Mouse (Mus musculus) megakaryocyte-erythroid progenitor cell, adult 5-6 weeks (primary cell): Measurements from ENCODE around the gene Scarf1. TPM values are rescaled to one million over a fixed set of nuclear protein-coding genes. Genes with fewer than 3 reads are reported as not detected.

Experiments used
- ATAC-seq: replicated peaks from 2 replicates; pipeline ENCODE4 v1.8.0; 2016; ENCODE audit warnings: mild to moderate bottlenecking, inconsistent platforms; ENCODE audit not compliant: severe bottlenecking, poor library complexity, low FRiP score, low TSS enrichment
- total RNA-seq, 2 experiments: library from RNA; stranded (forward) in 1 of 2; stranded (reverse) in 1 of 2; fragments of 200-1000, 215-1000 nt in 1 of 2; fragments of >200 nt in 1 of 2; fragmentation: Nextera tagmentation in 1 of 2; gene quantifications; 2 replicates each; pipeline ENCODE4 v1.2.3; 2014 to 2017

Scarf1 gene
- total RNA-seq, 2 experiments from 2014 or later, result not detected

DNA sequence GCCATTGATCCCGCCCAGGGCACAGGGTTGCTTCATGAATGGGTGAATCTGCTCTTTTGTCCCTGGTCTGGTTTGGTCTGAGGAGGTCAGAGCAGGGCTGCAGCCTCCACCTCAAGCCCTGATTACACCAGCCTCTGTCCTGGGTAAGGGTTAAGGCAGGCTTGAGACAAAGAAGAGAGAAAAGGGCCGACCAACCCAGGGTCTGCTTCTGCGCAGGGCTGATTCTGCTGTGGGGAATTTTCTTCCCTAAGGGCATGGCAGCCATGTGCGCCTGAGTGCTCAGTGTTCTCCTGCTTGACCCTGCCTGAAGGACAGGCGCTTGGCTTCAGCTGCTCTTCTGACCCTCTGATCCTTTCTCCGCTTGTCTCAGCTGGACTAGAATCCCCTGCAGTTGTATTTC, 43.8 kb downstream of the Scarf1 start:
- ATAC-seq, result no peak

DNA sequence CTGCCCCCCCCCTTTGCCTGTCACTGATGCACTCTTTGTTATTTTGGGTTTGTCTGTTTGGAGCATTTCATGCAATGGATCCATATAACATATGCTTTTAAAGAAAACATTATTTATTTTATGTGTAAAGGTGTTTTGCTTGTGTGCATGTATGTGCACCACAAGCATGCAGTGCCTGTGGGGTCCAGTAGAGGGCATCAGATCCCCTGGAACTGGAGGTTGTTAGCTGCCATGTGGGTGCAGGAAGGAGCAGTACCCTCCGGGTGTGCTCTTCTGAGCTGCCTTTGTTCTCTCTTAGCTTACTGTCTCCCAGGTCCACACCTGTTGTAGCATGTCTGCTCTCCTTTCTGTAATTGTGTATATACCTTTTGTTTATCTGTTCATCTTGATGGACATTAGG, 44.8 kb downstream of the Scarf1 start:
- ATAC-seq, result no peak

DNA sequence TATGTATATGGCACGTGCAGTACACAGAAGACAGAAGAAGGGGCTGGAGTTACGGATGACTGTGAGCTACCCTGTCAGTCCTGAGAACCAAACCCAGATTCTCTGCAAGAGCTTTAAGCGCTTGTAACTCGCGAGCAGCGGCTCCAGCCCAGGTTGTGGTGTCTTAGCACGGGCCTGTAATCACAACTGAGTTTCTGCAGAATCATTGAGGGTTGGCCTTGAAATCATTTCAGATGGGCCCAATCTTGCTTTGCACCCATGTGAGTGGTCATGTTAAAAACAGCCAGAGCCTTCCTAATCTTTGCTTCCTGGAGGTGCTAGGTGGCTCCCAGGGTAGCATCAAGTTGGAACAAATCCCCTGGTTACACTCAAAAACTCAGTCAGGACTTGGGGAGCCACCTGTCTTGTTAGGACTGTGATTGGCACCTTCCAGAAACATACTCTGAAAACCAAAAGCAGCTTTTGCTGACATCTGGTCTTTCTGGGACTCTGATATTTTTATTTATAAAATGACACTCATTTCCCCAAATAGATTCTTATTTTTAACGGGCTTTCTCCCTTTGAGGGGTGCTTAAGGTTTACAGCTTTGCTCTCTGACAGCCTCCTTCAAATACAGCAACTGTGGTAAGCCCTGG, 46.6 kb downstream of the Scarf1 start:
- 0 out of 2 replicates have a peak, but pooled peaks have one; percentile 42 for ATAC-seq

DNA sequence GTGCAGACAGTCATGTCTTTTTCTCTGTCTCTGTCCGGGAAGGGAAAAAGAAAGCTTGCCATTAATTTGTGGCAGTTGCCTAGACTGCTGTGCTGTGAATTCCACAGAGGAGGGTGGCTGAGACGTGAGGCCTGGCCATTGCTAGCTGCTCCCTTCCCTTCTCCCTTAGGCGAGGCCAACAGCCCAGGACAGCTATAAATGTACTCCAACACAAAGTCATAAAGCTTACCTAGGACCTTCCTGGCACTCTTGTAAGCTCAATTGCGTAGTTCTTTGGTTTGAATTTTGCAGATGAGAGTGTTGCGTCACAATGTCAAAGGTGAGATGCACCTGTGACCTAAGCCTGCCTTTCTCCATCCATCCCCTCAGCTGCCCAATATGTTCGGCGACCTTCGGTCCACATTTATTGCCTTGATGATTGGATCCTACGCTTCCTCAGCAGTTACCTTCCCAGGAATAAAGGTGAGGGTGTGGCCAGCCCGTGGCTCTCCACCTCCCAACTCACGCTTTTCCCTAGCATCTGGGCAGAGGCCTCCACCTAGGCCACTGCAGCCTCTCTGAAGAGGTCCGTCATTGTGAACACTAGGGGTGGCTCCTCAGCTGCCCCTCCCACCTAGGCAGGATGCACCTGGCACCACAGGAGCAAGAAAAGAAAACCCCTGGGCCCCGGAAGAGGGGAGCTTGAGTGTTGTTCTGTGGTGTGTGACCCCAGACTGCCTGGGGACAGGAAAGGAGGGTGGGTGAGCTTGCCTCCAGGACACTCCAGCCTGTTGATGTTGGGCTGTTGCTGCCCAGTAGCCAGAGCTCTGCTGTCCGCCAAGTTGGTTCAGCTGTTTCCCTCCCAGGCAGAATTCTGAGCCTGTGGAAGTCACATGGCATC, 47.4 kb downstream of the Scarf1 start:
- no peak for ATAC-seq

DNA sequence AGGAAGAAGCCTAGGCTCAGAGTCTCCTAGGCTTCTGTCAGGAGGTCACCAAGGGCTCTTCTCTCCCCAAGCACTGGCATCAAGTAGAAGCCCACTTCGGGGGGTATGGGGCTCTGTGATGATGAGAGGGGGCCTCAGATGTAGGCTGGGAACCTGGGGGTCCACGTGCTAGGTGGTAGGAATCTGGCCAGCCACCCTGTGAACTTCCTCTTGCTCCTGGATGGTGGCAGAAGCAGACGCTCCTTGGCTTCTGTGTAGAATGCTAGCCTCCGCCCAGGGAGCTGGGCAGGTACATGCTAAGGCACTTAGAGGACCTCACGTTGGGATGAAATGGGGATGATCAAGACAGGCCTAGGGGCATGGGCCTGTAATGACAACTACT, 48.1 kb downstream of the Scarf1 start:
- ATAC-seq, result no peak

DNA sequence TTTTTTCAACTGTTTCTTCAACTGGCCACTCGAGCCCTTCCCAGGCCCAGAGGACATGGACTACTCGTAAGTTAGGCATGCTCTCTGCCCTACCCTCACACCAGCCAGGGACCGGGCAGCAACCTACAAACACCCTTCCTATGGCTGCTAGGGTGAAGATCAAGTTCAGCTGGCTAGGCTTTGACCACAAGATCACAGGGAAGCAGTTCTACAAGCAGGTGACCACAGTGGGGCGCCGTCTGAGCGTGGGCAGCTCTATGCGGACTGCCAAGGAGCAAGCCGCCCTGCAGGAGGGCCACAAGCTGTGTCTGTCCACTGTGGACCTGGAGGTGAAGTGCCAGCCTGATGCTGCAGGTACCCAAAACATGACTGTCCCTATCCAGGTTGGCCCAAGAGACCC, 49.5 kb downstream of the Scarf1 start:
- no peak for ATAC-seq

DNA sequence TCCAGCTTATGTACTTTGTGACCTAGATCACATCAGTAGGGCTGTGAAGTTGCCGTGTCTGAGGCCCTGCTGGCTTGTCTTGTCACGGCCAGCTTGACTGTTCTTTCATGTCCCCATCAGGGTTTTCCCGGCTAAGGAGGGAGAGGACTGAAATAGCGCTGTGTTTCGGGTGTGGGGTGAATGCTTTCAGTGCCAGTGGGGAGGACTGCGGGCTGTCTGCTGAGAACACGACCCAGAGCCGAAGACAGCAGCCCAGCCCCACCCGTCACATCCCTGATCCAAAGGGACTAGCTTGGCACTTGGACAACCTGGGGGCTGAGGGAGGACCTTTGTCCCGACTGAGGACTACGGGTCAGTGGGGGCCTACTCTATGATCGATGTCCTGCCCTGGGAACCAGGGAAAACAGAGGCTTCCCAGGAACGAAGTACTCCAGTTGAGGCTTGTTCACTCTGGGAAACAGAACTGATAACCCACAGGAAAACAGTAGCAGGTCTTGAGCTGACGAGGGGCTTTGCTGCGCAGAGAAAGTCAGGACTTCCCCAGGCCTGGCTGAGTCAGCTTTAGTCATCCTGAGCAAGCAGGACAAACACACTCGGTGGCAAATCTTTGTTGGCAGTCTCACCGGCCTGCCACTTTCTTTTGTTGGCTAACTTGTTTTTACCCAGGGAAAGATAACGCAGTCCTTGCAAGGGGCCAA, 50.7 kb downstream of the Scarf1 start:
- no peak for ATAC-seq

DNA sequence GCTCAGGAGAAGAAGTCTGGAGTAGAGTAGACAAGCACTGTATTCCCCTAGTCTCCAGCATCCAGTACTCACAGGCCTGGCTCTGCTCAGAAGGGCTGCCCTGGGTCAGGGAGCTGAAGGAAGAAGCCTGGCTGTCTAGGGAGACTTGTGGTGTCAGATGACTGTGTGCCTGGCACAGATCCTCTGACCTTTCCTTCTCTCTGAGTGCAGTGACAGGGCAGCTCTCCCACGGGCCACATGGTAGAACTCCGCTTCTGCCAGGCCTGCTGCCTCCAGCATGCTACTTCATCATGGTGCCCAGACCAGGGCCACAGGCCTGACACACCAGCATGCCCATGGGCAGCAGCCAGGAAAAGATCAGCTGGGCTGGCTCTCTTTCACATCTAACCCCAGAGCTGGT, 52.5 kb downstream of the Scarf1 start:
- no peak for ATAC-seq

DNA sequence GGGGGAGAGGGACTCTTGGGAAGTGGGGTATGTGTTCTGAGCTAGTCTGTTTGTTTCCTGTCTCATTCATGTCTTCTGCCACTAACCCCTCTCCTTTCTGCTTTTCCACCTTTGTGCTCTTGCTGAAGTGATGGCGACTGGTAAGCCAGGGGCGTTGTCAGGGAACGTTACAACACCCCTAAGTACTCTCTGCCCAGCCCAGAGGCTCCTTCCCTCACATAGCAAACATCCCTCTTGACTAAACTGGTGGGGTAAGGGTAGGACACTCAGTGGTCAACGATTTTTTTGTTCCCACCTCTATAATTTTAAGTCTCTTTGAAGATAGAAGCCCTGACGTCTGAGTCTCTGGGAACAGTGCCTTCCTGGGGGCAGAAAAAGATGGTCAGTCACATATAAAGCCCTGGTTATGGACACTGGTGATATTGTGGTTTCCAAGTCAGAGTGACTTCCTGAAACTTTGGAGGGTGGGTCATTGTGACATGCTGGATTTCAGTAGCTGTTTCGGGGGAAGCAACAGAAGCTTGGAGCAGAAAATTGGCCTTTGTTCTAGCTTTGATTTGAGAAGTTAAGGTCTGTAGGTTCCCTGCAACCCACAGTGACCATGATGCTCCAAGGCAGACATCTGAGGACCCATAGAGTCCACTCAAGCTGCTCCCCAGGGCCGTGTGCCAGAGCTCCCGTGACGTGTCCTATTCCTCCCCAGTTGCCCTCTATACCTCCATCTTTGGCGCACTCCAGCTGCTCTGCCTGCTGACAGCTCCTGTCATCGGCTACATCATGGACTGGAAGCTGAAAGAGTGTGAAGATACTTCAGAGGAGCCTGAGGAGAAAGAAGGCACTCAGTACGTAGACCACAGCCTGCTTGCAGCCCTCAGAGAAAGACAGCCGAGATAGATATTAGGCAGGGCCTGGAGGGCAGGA, 53.2 kb downstream of the Scarf1 start:
- no peak for ATAC-seq

DNA sequence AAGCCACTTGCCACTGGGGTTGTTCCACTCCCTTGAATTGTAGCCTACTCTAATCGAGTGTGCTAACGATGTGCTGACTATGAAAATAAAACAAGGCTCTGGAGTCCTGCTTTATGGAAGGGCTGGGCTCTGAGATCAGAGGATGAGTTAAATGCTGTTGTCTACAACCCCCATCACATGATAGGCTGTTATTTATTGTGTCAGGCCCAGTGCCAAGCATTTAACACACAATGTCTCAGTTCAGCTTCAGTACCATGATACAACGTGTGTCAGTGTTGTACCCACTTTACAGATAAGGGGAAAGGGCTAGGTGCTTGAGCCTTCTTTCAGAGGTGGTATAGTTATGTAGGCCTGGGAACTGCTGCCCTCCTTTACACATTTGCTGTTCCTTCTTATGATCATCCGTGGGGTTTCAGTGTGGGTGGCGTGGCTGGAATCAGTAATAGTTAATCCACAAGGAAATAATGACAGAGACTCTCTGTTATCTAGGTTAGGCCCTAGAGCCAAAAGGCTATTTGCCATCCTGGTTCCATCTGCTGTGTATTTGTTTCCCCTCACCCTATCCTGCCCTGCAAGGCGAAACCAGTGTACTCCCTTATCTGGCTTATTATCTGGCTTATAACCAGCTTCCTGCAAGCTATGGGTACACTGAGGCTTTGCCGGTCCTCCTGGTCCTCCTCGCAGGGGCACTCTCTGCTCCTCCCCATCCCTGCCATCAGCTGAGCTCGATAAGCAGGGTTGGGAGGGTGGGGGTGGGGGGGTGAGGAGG, 54.2 kb downstream of the Scarf1 start:
- ATAC-seq, result no peak

DNA sequence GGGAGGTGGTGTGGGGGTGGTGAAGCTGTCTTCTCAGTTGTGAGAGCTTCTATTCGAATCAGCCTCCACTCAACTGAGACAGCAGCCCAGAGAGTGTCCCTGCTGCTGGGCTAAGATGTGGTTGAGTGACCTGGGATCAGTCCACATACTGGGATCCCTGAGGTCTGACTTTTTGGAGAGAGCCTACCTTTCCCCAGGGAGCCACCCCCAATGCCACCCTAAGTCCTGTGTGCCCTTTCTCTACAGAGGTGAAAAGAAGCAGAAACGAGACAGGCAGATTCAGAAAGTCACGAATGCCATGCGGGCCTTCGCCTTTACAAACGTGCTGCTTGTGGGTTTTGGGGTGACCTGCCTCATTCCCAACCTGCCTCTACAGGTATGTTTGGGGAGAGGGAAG, 54.8 kb downstream of the Scarf1 start:
- ATAC-seq, result no peak

DNA sequence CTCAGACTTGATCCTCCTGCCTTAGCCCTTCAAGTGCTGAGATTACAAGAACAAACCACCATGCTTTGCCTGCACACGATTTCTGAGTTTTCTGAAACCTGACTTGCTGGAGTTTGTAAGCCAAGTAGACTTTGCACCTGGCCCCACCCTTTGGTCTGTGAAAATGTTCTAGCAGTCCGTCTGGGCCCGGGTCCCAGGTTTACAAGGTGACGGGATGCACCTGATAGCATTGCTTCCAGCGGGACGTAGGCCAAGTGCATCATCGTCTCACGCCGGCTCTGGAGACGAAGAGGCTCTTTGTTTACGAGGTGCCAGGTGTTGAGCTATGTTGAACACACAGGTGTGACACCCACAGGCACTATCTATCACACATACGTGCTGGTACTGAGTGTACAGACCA, 55.6 kb downstream of the Scarf1 start:
- no peak for ATAC-seq

DNA sequence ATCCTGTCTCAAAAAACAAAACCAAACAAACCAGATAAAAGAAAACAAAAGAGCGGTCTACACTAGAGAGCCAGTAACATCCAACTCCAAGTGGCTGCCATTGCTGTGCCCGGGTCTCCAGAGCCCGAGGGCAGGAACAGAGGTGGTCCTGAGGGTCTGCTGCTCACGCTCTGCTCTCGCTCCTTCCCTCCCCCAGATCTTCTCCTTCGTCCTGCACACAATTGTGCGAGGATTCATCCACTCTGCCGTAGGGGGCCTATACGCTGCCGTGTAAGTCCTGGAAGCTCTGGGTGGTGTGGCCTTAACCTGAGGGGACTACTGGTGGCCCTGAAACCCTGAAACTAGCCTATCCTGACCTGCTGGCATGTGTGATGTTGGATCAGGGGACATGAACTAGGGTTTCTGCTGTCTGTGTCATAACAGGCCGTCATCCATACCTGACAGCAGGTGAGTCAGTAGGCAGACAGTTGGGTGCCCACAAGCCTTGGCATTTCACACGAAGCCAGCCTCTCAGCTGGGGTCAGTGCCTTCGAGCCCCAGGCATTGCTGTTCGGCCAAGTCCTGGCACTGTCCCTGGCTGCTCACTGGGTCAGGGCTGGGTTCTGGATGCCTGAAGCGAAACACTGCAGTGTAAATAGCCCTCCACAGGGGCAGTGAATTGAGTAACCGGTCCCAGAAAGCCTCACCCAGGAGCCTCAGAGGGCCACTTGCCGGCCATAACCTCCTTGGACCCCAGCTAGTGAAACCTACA, 57.2 kb downstream of the Scarf1 start:
- no peak for ATAC-seq

DNA sequence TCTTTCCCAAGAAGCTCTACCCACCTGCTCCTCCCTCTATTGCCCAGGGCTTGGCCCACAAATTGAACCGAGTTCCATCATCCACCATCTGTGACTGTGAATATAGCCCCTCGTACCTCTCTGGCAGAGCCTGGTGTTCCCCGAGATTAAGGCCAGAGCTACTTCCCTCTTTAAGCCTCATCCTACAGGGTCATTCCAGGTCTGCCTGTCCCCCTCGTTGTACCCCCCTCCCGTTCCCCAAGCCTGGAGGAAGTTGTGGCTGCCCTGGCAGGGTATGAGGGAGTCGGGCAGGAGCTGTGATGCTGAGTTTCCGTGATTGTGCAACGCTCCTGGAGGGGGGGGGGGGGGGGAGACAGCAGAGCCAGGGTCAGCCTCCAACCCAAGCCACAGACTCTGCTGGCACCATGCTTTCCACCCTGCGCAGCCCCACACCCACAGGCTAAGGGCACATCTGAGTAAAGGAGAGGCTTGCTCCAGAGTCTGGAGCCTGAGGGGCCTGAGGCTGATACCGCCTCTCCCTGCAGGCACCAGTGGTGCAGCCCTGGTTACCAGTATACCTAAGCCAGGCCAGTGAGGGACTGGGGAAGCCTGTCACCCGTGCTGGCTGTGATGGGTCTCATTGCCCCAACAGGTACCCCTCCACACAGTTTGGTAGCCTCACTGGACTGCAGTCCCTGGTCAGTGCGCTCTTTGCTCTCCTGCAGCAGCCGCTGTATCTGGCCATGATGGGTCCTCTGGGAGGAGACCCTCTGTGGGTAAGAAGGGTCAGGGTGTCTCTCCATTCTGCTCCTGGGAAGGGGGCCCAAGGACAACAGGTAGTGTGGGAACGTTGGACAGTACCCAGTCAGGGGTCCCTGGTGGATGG, 58.0 kb downstream of the Scarf1 start:
- no peak for ATAC-seq

DNA sequence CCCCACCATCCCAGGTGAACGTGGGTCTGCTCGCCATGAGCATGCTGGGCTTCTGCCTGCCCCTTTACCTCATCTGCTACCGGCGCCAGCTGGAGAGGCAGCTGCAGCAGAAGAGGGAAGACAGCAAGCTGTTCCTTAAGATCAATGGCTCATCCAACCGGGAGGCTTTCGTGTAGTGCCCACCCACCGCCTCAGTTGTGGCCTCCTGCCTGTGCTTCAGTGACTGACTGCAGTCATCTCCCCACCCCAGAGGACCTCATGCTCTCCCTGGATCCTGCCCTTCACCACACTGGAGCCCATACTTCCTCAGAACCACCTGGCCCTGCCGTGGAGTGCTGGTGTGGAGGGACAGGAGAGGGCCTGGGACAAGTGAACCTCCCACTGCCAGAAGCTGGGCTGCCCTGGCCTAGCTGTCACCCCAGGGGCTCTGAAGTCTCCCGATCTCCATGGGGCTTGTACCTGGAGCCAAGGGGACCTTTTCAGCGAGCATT, 59.0 kb downstream of the Scarf1 start:
- ATAC-seq, result no peak

DNA sequence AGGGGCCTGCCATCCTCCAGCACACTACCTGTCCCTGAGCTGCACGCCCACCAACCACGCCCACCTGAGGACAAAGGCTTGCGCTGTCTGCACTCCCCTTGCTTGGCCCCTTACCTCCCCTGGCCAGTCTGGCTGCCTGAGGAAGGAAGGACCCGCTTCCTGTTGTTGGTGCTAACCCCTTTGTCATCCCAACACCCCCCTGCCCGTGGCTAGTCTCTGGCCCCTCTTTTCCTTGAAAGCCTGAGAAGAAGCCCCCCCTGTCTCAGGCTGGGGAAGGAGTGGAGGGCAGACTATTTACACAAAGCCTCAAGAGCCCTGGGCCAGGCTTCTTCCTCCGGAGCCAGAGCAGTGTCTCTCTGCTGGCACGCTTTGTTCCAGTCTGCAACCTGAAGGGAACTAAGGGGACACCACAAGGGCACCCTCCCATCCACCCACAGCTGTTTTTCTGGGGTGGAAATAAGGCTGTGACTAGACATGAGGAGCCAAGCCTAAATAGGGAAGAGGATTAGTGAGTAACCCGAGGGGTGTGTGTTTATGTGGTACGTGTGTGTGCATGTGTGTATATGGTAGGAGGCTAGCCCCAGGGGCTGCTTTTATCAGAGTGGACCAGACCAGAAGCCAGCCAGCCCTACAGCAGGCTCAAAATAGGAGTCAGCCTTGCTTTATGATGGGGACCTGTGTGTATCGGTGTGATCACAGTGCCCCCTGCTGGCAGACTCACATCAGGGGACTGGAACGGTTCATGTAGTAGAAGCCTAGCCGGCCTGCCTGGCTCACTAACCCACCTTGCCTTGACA, 59.7 kb downstream of the Scarf1 start:
- peak; percentile 88 for ATAC-seq
